Mouse (Mus musculus) T-helper 17 cell (primary cell): ENCODE measurements around the gene Dyrk4.

Experiments used
- in situ Hi-C, 2 experiments: fragments of 300-600 bp; cut with MboI, MseI; formaldehyde crosslinking; loops; 1 replicate in 1 of 2; 2 replicates in 1 of 2; pipeline ENCODE4 v1.15.1; 2025; ENCODE audit warnings: high pct_unique_total_duplicates in 2 of 2

Gene Dyrk4

GRCm38 (mm10) chr6:126921111-126921881, at the start of gene Dyrk4:
Gene Dyrk4 (minus strand): TSS chr6:126921839.
- in situ Hi-C loops, result no loop called here

GRCm38 (mm10) chr6:126966241-126967026, 44.8 kb upstream of the Dyrk4 start:
- in situ Hi-C loops, result no loop called here

GRCm38 (mm10) chr6:126963426-126963825, 41.8 kb upstream of the Dyrk4 start:
- in situ Hi-C loops, result no loop called here

- in situ Hi-C loops, result no loop called here
These were observed 41.1 kb upstream of the Dyrk4 start for GRCm38 (mm10) chr6:126962709-126963108.

GRCm38 (mm10) chr6:126961371-126962018, 39.9 kb upstream of the Dyrk4 start:
- in situ Hi-C loops, result no loop called here

GRCm38 (mm10) chr6:126955734-126956133, 34.1 kb upstream of the Dyrk4 start:
- in situ Hi-C loops, result loop anchor here in 1 of 2 experiments (10.0 kb wide), 1 partner anchor 419 kb away; no protein-coding TSS in a partner anchor

GRCm38 (mm10) chr6:126948336-126948735, 26.7 kb upstream of the Dyrk4 start:
- in situ Hi-C loops, result loop anchor here in 1 of 2 experiments (5.0 to 25.0 kb wide), 3 partner anchors 166 to 1889 kb away; partner anchors contain the start of genes Gm44511, Klrb1b and Parp11

GRCm38 (mm10) chr6:126940451-126940850, 18.8 kb upstream of the Dyrk4 start:
- in situ Hi-C loops, result loop anchor here in 1 of 2 experiments (10.0 to 25.0 kb wide), 2 partner anchors 174 to 1897 kb away; partner anchors contain the start of genes Gm44511 and Klrb1b

- in situ Hi-C loops, result loop anchor here in 1 of 2 experiments (5.0 to 25.0 kb wide), 3 partner anchors 87 to 1898 kb away; partner anchors contain the start of genes Akap3, Gm44511 and Klrb1b
These were observed 18.0 kb upstream of the Dyrk4 start, which contains the start of the genes Rad51ap1 and D6Wsu163e for GRCm38 (mm10) chr6:126939487-126940171. Gene Rad51ap1 (minus strand): TSS chr6:126939587. Gene D6Wsu163e (plus strand): TSS chr6:126939962.

- in situ Hi-C loops, result loop anchor here in 1 of 2 experiments (5.0 to 25.0 kb wide), 2 partner anchors 87 to 1898 kb away; partner anchors contain the start of genes Akap3, Gm44511 and Klrb1b
These were observed 17.3 kb upstream of the Dyrk4 start for GRCm38 (mm10) chr6:126938853-126939486.

GRCm38 (mm10) chr6:126938047-126938446, 16.4 kb upstream of the Dyrk4 start:
- in situ Hi-C loops, result loop anchor here in 1 of 2 experiments (5.0 to 25.0 kb wide), 2 partner anchors 86 to 1899 kb away; partner anchors contain the start of genes Akap3, Gm44511 and Klrb1b

GRCm38 (mm10) chr6:126932896-126933295, 11.3 kb upstream of the Dyrk4 start:
- in situ Hi-C loops, result loop anchor here in 1 of 2 experiments (25.0 kb wide), 1 partner anchor 1904 kb away; the partner anchor contains the start of genes Gm44511 and Klrb1b

- in situ Hi-C loops, result no loop called here
These were observed 6.7 kb downstream of the Dyrk4 start for GRCm38 (mm10) chr6:126914928-126915327.

- in situ Hi-C loops, result no loop called here
These were observed 10.9 kb downstream of the Dyrk4 start for GRCm38 (mm10) chr6:126910727-126911126.

- in situ Hi-C loops, result no loop called here
These were observed 13.8 kb downstream of the Dyrk4 start for GRCm38 (mm10) chr6:126907876-126908275.

- in situ Hi-C loops, result no loop called here
These were observed 14.3 kb downstream of the Dyrk4 start for GRCm38 (mm10) chr6:126907378-126907777.

- in situ Hi-C loops, result no loop called here
These were observed 44.5 kb downstream of the Dyrk4 start for GRCm38 (mm10) chr6:126877118-126877517.

- in situ Hi-C loops, result loop anchor here in 1 of 2 experiments (5.0 kb wide), 1 partner anchor 84 kb away; the partner anchor contains the start of genes D6Wsu163e and Rad51ap1
These were observed 68.8 kb downstream of the Dyrk4 start, which contains the start of gene Akap3 for GRCm38 (mm10) chr6:126852881-126853280. Gene Akap3 (plus strand): TSS chr6:126853098.
